In genomic region chr6:52205638-52206621, GRCm38 (mm10) we compare ENCODE assay signal across 12 mouse cellular contexts. TPM values are rescaled to one million over a fixed set of nuclear protein-coding genes. Genes with fewer than 3 reads are reported as not detected.
A peak's percentile ranks its signal among the peaks of the same experiment; 100 is the strongest.
DNase-seq lines count a peak whose midpoint lies in the region; ATAC-seq and TF ChIP-seq lines count a peak whose summit lies in the region.
"Had no signal": no experiment of that assay in that cellular context is flagged by ENCODE, and none has a peak within 500 bp of the region (broad histone marks: within the 10 kb centered on the region; RNA-seq: fewer than 3 reads in every experiment).

No protein-coding gene starts in this region.

- WGBS in lung, postnatal 0 days: 23% methylated on average over 55 of the region's 55 CpGs

- TF ChIP-seq CTCF in lung, postnatal 0 days (IDR thresholded peaks at IDR 0.05): no peak

- H3K27ac ChIP-seq in lung, postnatal 0 days (ENCODE audit: low read length): peak overlapping the region; percentile 60

- H3K27me3 ChIP-seq in lung, postnatal 0 days (replicated peaks; ENCODE audit: insufficient read depth, low read length): peaks cover 37% of the 10 kb centered on the region; the same call in 1 of the 2 replicates

- no peaks in the 10 kb centered on the region for H3K9me3 ChIP-seq in lung, postnatal 0 days (ENCODE audit: low read length)

- H3K9ac ChIP-seq in lung, postnatal 0 days (replicated peaks; ENCODE audit: low read depth): peak overlapping the region; percentile 26

- DNase-seq in embryo, embryonic 9.5 days (ENCODE audit: extremely low spot score): peak; percentile 67
- no peak for DNase-seq in embryo, embryonic 10 days (ENCODE audit: low spot score)
- DNase-seq in lung, postnatal 0 days (ENCODE audit: low spot score): no peak
- DNase-seq in lung, postnatal 36 days: no peak
- peak; percentile 58 to 70 for DNase-seq in kidney, postnatal 4 days
- DNase-seq in cerebellum, adult 18-20 months: no peak
- no peak for DNase-seq in left cerebral cortex, adult 11 months (ENCODE audit: low spot score)
- DNase-seq in thymus, postnatal 4 days: no peak
- DNase-seq: B cell, adult 2 months; cerebellum, adult 11-12 months; right cerebral cortex, postnatal 4 days had no signal

- no peak for TF ChIP-seq EP300 in lung, postnatal 0 days (IDR thresholded peaks at IDR 0.05)

- H3K4me1 ChIP-seq in lung, postnatal 0 days (ENCODE audit: insufficient read depth, low read depth, low read length): no peaks in the 10 kb centered on the region; the same call in 1 of the 2 replicates

- H3K4me2 ChIP-seq in lung, postnatal 0 days (replicated peaks; ENCODE audit: low read depth, low read length): peak overlapping the region; percentile 55

- ATAC-seq in lung, postnatal 0 days: no peak
- ATAC-seq: activated CD4-positive, CD25-positive, alpha-beta regulatory T cell, adult 4 months had no signal

- no peaks in the 10 kb centered on the region for H3K36me3 ChIP-seq in lung, postnatal 0 days (ENCODE audit: insufficient read depth, low read length)

- H3K4me3 ChIP-seq in lung, postnatal 0 days (ENCODE audit: low read depth, low read length): peak overlapping the region; percentile 12; the same call in 1 of the 2 replicates

RNA-seq across cellular contexts. Expression of gene Hoxa5, which starts 1.5 kb away (rescaled TPM):
- 39.7 and 40.3 TPM in 2 replicates for polyA plus RNA-seq in lung, postnatal 0 days (2015; fragmentation: Nextera tagmentation; extraction: Ambion mirVana)
- polyA plus RNA-seq: activated CD4-positive, CD25-positive, alpha-beta regulatory T cell, adult 4 months had no signal

RNA-seq across cellular contexts. Expression of gene Hoxa6, which starts 2.6 kb away (rescaled TPM):
- 0.95 and 1.1 TPM in 2 replicates for polyA plus RNA-seq in lung, postnatal 0 days (2015; fragmentation: Nextera tagmentation; extraction: Ambion mirVana)
- polyA plus RNA-seq: activated CD4-positive, CD25-positive, alpha-beta regulatory T cell, adult 4 months had no signal

RNA-seq across cellular contexts. Expression of gene Hoxa3, which starts 7.2 kb away (rescaled TPM):
- polyA plus RNA-seq in lung, postnatal 0 days (2015; fragmentation: Nextera tagmentation; extraction: Ambion mirVana): 4.3 and 4.8 TPM in 2 replicates

RNA-seq across cellular contexts. Expression of gene Gm28308, which starts 7.2 kb away (rescaled TPM):
- polyA plus RNA-seq in lung, postnatal 0 days (2015; fragmentation: Nextera tagmentation; extraction: Ambion mirVana): not detected in 2 replicates
- polyA plus RNA-seq: activated CD4-positive, CD25-positive, alpha-beta regulatory T cell, adult 4 months had no signal

RNA-seq across cellular contexts. Expression of gene Hoxa4, which starts 14.4 kb away (rescaled TPM):
- polyA plus RNA-seq in lung, postnatal 0 days (2015; fragmentation: Nextera tagmentation; extraction: Ambion mirVana): 3.7 and 3.9 TPM in 2 replicates
- polyA plus RNA-seq: activated CD4-positive, CD25-positive, alpha-beta regulatory T cell, adult 4 months had no signal

Comparison
In these comparisons a context has a peak if more than half of its experiments do, and no peak if none do; other contexts are left out.
1. DNase-seq: peak in embryo, embryonic 9.5 days (single experiment) and kidney, postnatal 4 days (2 of 2); none in embryo, embryonic 10 days (single experiment), lung, postnatal 0 days (single experiment), lung, postnatal 36 days (single experiment), cerebellum, adult 18-20 months (0 of 2), left cerebral cortex, adult 11 months (single experiment) and thymus, postnatal 4 days (single experiment).